ENCODE assay signal across 16 mouse cellular contexts in the genomic region with DNA sequence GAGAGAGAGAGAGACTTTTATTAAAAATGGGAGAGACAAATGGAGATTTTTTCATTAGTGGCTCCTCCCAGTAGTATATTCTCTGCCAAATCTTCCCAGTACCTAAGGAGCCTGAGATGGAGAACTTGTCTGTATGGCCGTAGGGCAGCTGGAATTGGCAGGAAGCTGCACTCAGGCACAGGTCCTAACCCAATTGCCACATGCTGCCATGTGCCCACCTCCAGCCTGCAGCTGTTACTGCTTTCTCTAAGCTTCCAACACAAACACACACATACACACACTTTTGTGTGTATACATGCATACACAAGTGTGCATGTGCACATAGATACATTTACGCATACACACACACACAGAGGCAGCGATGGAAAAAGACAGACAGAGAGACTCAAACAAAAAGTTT.
"Had no signal": no experiment of that assay in that cellular context is flagged by ENCODE, and none has a peak within 500 bp of the region (broad histone marks: within the 10 kb centered on the region; RNA-seq: fewer than 3 reads in every experiment).

No protein-coding gene starts in this region.

- H3K36me3 ChIP-seq: lung, embryonic 15.5 days; midbrain, embryonic 13.5 days; midbrain, embryonic 15.5 days; neural tube, embryonic 12.5 days; stomach, embryonic 15.5 days had no signal

- H3K27ac ChIP-seq: lung, embryonic 15.5 days; macrophage; midbrain, embryonic 13.5 days; midbrain, embryonic 15.5 days; neural tube, embryonic 12.5 days; stomach, embryonic 15.5 days; stomach, postnatal 0 days had no signal

- H3K27me3 ChIP-seq: lung, embryonic 15.5 days; megakaryocyte, embryonic 14.5 days; midbrain, embryonic 13.5 days; midbrain, embryonic 15.5 days; neural tube, embryonic 12.5 days; stomach, embryonic 15.5 days had no signal

- H3K4me1 ChIP-seq: megakaryocyte, embryonic 14.5 days; midbrain, embryonic 15.5 days; stomach, embryonic 15.5 days had no signal

- H3K9ac ChIP-seq: lung, embryonic 15.5 days; midbrain, embryonic 13.5 days; midbrain, embryonic 15.5 days; neural tube, embryonic 12.5 days; stomach, embryonic 15.5 days had no signal

- H3K9me3 ChIP-seq: lung, embryonic 15.5 days; megakaryocyte, embryonic 14.5 days; midbrain, embryonic 13.5 days; midbrain, embryonic 15.5 days; neural tube, embryonic 12.5 days; stomach, embryonic 15.5 days had no signal

- ATAC-seq: lung, postnatal 0 days; midbrain, embryonic 13.5 days; midbrain, embryonic 15.5 days had no signal

- H3K4me2 ChIP-seq: lung, embryonic 15.5 days; midbrain, embryonic 11.5 days; midbrain, embryonic 13.5 days; midbrain, embryonic 15.5 days; neural tube, embryonic 12.5 days; stomach, embryonic 15.5 days had no signal

- DNase-seq: lung, adult 2 months; lung, postnatal 14 days; lung, postnatal 36 days; right cerebral cortex, postnatal 14 days; thymus, postnatal 14 days; thymus, postnatal 4 days had no signal

- H3K4me3 ChIP-seq: lung, embryonic 15.5 days; megakaryocyte, embryonic 14.5 days; midbrain, embryonic 13.5 days; midbrain, embryonic 15.5 days; neural tube, embryonic 12.5 days; stomach, embryonic 15.5 days had no signal
